Mouse (Mus musculus): ENCODE results near the gene Rhbdd1. TPM values are rescaled to one million over a fixed set of nuclear protein-coding genes. Genes with fewer than 3 reads are reported as not detected.

Gene Rhbdd1
- total and polyA plus RNA-seq, 3 experiments, result 12.6 to 21.8 (median 19.8) TPM

DNA sequence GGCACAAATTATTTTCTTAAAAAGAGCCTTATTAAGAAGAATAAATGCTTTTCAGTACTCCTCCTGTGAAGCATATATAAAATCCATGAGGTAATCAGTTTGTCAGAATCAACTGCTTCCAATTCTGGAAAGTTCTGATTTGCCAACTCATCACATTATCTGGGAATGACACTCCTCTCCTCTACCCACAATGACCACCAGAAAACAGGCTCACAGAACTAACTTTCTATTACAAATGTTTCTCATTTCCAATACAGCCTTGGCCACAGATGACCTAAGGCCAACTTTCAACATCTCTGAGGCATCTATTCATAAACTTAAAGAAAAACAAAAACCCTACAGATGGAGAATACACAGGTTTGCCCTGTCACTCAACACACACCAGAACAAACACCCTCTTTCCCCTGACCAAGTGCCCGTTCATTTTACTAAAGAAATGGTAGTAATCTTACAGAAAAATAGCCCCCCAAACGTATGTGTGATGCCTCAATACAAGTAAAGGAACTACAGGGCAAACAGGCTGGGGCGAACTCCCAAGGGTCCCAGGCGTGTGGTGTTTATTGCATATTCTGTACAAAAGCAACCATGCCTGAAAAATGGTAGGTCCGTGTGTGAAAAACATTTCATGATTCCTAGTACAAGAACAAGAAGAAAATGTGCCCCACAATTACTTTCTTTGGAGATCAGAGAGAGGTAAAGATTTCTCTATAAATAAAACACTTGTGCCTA, 30.6 kb upstream of the Rhbdd1 start:
- Histone ChIP-seq H3K27ac (ENCODE audit: insufficient read depth, low read depth) (no peak overlapping the region), H3K4me1 (ENCODE audit: control insufficient read depth in 1 of 2, insufficient read depth in 2 of 2) (no peaks in the 10 kb centered on the region), H3K36me3 (replicated peaks in 1 of 2; ENCODE audit: control insufficient read depth in 1 of 2, insufficient read depth in 1 of 2, low read length in 1 of 2) (no peaks in the 10 kb centered on the region), H3K4me3 (replicated peaks in 1 of 3; ENCODE audit: low read depth in 2 of 3, low read length in 2 of 3, poor library complexity in 1 of 3) (no peak overlapping the region), H3K4me2 (ENCODE audit: insufficient read depth, low read depth, poor library complexity, severe bottlenecking) (0 out of 2 replicates have a peak overlapping the region, but pooled peaks have one; percentile 10), H3K9ac (ENCODE audit: insufficient read depth, low read depth) (no peak overlapping the region), H3K9me3 (replicated peaks; ENCODE audit: low read length) (peaks cover 14% of the 10 kb centered on the region), H3K79me2 (replicated peaks; ENCODE audit: control insufficient read depth, extremely low read depth, insufficient read depth, poor library complexity, severe bottlenecking) (no peaks in the 10 kb centered on the region), H3K27me3 (replicated peaks) (no peaks in the 10 kb centered on the region)
- dilution Hi-C loops (cut with MboI; ENCODE audit: extremely low pct_ligation_motif_present, extremely low pct_unique_long_range_greater_than_20kb, low sequenced_read_pairs) (no loop called here), in situ Hi-C loops (cut with MboI; ENCODE audit: low pct_ligation_motif_present, low pct_unique_long_range_greater_than_20kb, low sequenced_read_pairs) (loop anchor here (25.0 kb wide), 1 partner anchor 973 kb away; no protein-coding TSS in a partner anchor)
- TF ChIP-seq HCFC1 (IDR thresholded peaks at IDR 0.05; ENCODE audit: low read depth, low read length), result no peak
- no peak for TF ChIP-seq ETS1 (conservative IDR thresholded peaks at IDR 0.05; ENCODE audit: low read depth, low read length)
- TF ChIP-seq MYC (IDR thresholded peaks at IDR 0.05; ENCODE audit: low read depth, low read length), result no peak
- TF ChIP-seq ELF1 (IDR thresholded peaks at IDR 0.05; ENCODE audit: low read depth, low read length), result no peak
- TF ChIP-seq MXI1 (IDR thresholded peaks at IDR 0.05; ENCODE audit: low read depth, low read length), result no peak
- TF ChIP-seq TBP (conservative IDR thresholded peaks at IDR 0.05; ENCODE audit: low read depth, low read length), result no peak
- TF ChIP-seq ZKSCAN1 (IDR thresholded peaks at IDR 0.05; ENCODE audit: borderline replicate concordance, low read depth, low read length), result no peak
- TF ChIP-seq KAT2A (IDR thresholded peaks at IDR 0.05; ENCODE audit: insufficient replicate concordance, low read length), result no peak
- no peak for TF ChIP-seq JUN (IDR thresholded peaks at IDR 0.05; ENCODE audit: insufficient read depth, low read depth, low read length)
- TF ChIP-seq RCOR1 (conservative IDR thresholded peaks at IDR 0.05; ENCODE audit: low read depth, low read length), result no peak
- no peak for DNase-seq (ENCODE audit: extremely low read depth)

DNA sequence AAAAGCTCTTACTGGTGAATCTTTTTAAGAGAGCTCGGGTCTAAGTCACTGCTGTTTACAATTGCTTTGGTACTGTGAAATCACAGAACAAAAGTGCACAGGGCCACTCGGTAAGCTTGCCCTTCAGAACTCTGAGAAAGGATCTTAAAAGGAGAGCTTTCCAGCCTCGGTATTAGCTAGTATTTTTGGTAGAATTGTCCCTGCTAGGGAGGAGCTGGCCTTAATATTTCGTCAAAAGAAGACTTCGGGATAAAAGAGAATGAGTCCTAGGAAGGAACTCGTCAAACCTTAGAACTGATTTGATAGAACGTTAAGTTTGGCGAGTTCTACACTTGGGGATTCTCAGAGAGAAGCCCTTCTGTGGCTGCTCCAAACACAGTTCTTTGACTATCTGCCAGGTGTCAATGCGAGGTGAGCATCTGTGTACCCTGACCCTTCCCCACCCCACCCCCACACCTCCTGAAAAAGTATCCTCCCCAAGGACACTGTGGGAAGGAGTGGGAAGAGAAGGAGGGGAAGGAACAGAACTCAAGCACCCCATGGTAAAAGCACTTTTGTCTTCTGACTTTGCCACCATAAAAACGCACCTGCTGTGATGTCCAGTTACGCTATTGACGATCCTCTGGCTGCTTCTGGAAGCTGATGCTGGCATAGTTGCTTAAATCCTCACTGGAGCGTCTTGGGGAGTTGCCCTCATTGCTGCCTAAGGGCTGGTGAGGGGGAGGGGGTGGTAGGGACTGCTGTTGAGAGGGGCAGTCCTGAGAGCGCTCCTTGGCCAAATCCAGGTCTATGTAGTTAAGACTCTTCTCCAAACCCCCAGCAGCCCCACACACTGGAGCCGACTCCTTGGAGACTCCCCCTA, 29.8 kb upstream of the Rhbdd1 start:
- no peak overlapping the region for H3K27ac ChIP-seq (ENCODE audit: insufficient read depth, low read depth)
- no peaks in the 10 kb centered on the region for H3K27me3 ChIP-seq (replicated peaks)
- DNase-seq (ENCODE audit: extremely low read depth), result no peak
- no peaks in the 10 kb centered on the region for H3K4me1 ChIP-seq (ENCODE audit: control insufficient read depth in 1 of 2, insufficient read depth in 2 of 2)
- in situ Hi-C loops (cut with MboI; ENCODE audit: low pct_ligation_motif_present, low pct_unique_long_range_greater_than_20kb, low sequenced_read_pairs) (loop anchor here (25.0 kb wide), 1 partner anchor 974 kb away; no protein-coding TSS in a partner anchor), dilution Hi-C loops (cut with MboI; ENCODE audit: extremely low pct_ligation_motif_present, extremely low pct_unique_long_range_greater_than_20kb, low sequenced_read_pairs) (no loop called here)
- H3K36me3 ChIP-seq (replicated peaks in 1 of 2; ENCODE audit: control insufficient read depth in 1 of 2, insufficient read depth in 1 of 2, low read length in 1 of 2), result no peaks in the 10 kb centered on the region
- H3K9ac ChIP-seq (ENCODE audit: insufficient read depth, low read depth), result no peak overlapping the region
- no peak for TF ChIP-seq HCFC1 (IDR thresholded peaks at IDR 0.05; ENCODE audit: low read depth, low read length)
- TF ChIP-seq PAX5 (IDR thresholded peaks at IDR 0.05; ENCODE audit: low read length), result no peak
- peaks cover 18% of the 10 kb centered on the region for H3K9me3 ChIP-seq (replicated peaks; ENCODE audit: low read length)
- H3K4me3 ChIP-seq (replicated peaks in 1 of 3; ENCODE audit: low read depth in 2 of 3, low read length in 2 of 3, poor library complexity in 1 of 3), result no peak overlapping the region
- H3K4me2 ChIP-seq (ENCODE audit: insufficient read depth, low read depth, poor library complexity, severe bottlenecking), result no peak overlapping the region
- no peaks in the 10 kb centered on the region for H3K79me2 ChIP-seq (replicated peaks; ENCODE audit: control insufficient read depth, extremely low read depth, insufficient read depth, poor library complexity, severe bottlenecking)
